13 mouse cellular contexts compared by ENCODE assay signal in the genomic region with DNA sequence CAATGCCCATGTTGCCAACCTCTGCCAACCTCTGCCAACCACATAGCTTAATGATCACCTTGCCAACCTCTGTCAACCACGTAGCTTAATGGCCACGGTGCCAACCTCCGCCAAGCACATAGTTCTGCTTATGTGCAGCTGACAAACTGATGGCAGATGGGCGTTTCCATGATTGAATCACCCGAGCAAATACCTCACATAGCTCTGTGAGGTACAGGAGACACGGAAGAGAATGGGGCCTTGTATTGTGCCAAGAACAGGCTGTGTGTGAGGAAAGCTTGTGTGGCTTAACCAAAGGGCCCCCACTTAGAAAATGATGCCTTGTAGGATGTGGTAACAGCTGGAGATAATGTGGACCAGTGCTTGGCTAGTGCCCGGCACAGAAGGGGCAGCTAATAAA.
A peak's percentile ranks its signal among the peaks of the same experiment; 100 is the strongest.
DNase-seq lines count a peak whose midpoint lies in the region; ATAC-seq lines count a peak whose summit lies in the region.
"Had no signal": no experiment of that assay in that cellular context is flagged by ENCODE, and none has a peak within 500 bp of the region (broad histone marks: within the 10 kb centered on the region; RNA-seq: fewer than 3 reads in every experiment).

No protein-coding gene starts in this region.

- no peak overlapping the region for H3K4me3 ChIP-seq in heart, embryonic 16.5 days (ENCODE audit: low read length)
- H3K4me3 ChIP-seq in neural tube, embryonic 13.5 days: no peak overlapping the region
- no peak overlapping the region for H3K4me3 ChIP-seq in neural tube, embryonic 15.5 days (replicated peaks)
- no peak overlapping the region for H3K4me3 ChIP-seq in stomach, embryonic 15.5 days (replicated peaks)
- H3K4me3 ChIP-seq: left cerebral cortex, adult 2 months; limb, embryonic 13.5 days; midbrain, embryonic 13.5 days had no signal

- H3K27ac ChIP-seq in heart, embryonic 16.5 days (ENCODE audit: low read length): no peak overlapping the region
- H3K27ac ChIP-seq in neural tube, embryonic 13.5 days (replicated peaks): peak overlapping the region; percentile 42; the same call in 1 of the 2 replicates
- no peak overlapping the region for H3K27ac ChIP-seq in neural tube, embryonic 15.5 days (replicated peaks)
- peak overlapping the region; percentile 37; the same call in 1 of the 2 replicates for H3K27ac ChIP-seq in stomach, embryonic 15.5 days
- H3K27ac ChIP-seq: left cerebral cortex, adult 2 months; limb, embryonic 13.5 days; midbrain, embryonic 13.5 days had no signal

- no peaks in the 10 kb centered on the region for H3K27me3 ChIP-seq in heart, embryonic 16.5 days (ENCODE audit: control insufficient read depth, insufficient read depth, low read length)
- no peaks in the 10 kb centered on the region for H3K27me3 ChIP-seq in neural tube, embryonic 13.5 days
- H3K27me3 ChIP-seq in neural tube, embryonic 15.5 days (replicated peaks): no peaks in the 10 kb centered on the region
- H3K27me3 ChIP-seq in stomach, embryonic 15.5 days (replicated peaks): no peaks in the 10 kb centered on the region
- H3K27me3 ChIP-seq: limb, embryonic 13.5 days; midbrain, embryonic 13.5 days had no signal

- H3K9ac ChIP-seq in heart, embryonic 16.5 days (ENCODE audit: low read length): no peak overlapping the region
- H3K9ac ChIP-seq in neural tube, embryonic 13.5 days: no peak overlapping the region
- H3K9ac ChIP-seq in neural tube, embryonic 15.5 days (replicated peaks): no peak overlapping the region
- no peak overlapping the region for H3K9ac ChIP-seq in stomach, embryonic 15.5 days
- H3K9ac ChIP-seq: limb, embryonic 13.5 days; midbrain, embryonic 13.5 days had no signal

- no peak for DNase-seq in heart, adult 11 months
- DNase-seq in adrenal gland, adult (ENCODE audit: inconsistent age in 2 of 2, low spot score in 1 of 2): no peak
- DNase-seq: cerebellum, adult 9-11 months; thymus, adult 2 months had no signal

- no peak overlapping the region for H3K4me2 ChIP-seq in heart, embryonic 16.5 days (ENCODE audit: low read depth, low read length)
- no peak overlapping the region for H3K4me2 ChIP-seq in neural tube, embryonic 13.5 days
- H3K4me2 ChIP-seq in neural tube, embryonic 15.5 days: no peak overlapping the region
- H3K4me2 ChIP-seq in stomach, embryonic 15.5 days: no peak overlapping the region
- H3K4me2 ChIP-seq: limb, embryonic 13.5 days; midbrain, embryonic 13.5 days had no signal

- H3K9me3 ChIP-seq in heart, embryonic 16.5 days (replicated peaks; ENCODE audit: control insufficient read depth, low read length): no peaks in the 10 kb centered on the region
- no peaks in the 10 kb centered on the region for H3K9me3 ChIP-seq in neural tube, embryonic 13.5 days
- no peaks in the 10 kb centered on the region for H3K9me3 ChIP-seq in neural tube, embryonic 15.5 days (replicated peaks)
- no peaks in the 10 kb centered on the region for H3K9me3 ChIP-seq in stomach, embryonic 15.5 days
- H3K9me3 ChIP-seq: limb, embryonic 13.5 days; midbrain, embryonic 13.5 days had no signal

- H3K4me1 ChIP-seq in heart, embryonic 16.5 days (ENCODE audit: control insufficient read depth, insufficient read depth, low read length): peaks cover 15% of the 10 kb centered on the region
- peaks cover 12% of the 10 kb centered on the region; the same call in 1 of the 2 replicates for H3K4me1 ChIP-seq in neural tube, embryonic 13.5 days (replicated peaks)
- peaks cover 8% of the 10 kb centered on the region; the same call in 1 of the 2 replicates for H3K4me1 ChIP-seq in neural tube, embryonic 15.5 days
- peaks cover 5% of the 10 kb centered on the region; the same call in 1 of the 2 replicates for H3K4me1 ChIP-seq in stomach, embryonic 15.5 days
- H3K4me1 ChIP-seq: limb, embryonic 13.5 days had no signal

- no peaks in the 10 kb centered on the region for H3K36me3 ChIP-seq in heart, embryonic 16.5 days (ENCODE audit: control insufficient read depth, insufficient read depth)
- no peaks in the 10 kb centered on the region for H3K36me3 ChIP-seq in neural tube, embryonic 13.5 days
- H3K36me3 ChIP-seq in neural tube, embryonic 15.5 days: no peaks in the 10 kb centered on the region
- H3K36me3 ChIP-seq in stomach, embryonic 15.5 days: no peaks in the 10 kb centered on the region
- H3K36me3 ChIP-seq: limb, embryonic 13.5 days; midbrain, embryonic 13.5 days had no signal

- 37% methylated on average over 7 of the region's 7 CpGs for WGBS in heart, embryonic 16.5 days
- 69% methylated on average over 7 of the region's 7 CpGs for WGBS in neural tube, embryonic 13.5 days
- 68% methylated on average over 7 of the region's 7 CpGs for WGBS in neural tube, embryonic 15.5 days
- 56% methylated on average over 7 of the region's 7 CpGs for WGBS in stomach, embryonic 15.5 days

- 0 out of 2 replicates have a peak, but pooled peaks have one; percentile 19 for ATAC-seq in heart, embryonic 16.5 days (replicated peaks; ENCODE audit: extremely low read depth, insufficient read depth, low FRiP score)
- no peak for ATAC-seq in neural tube, embryonic 13.5 days (ENCODE audit: low read depth)
- no peak for ATAC-seq in neural tube, embryonic 15.5 days (ENCODE audit: low FRiP score)
- peak; percentile 3; the same call in 1 of the 2 replicates for ATAC-seq in granulocyte monocyte progenitor cell, adult 5-6 weeks (replicated peaks; ENCODE audit: poor library complexity, severe bottlenecking)
- peak; percentile 37 for ATAC-seq in stomach, embryonic 15.5 days (ENCODE audit: insufficient read depth, low FRiP score, low read depth)
- no peak for ATAC-seq in inflammation-experienced regulatory T-cells, adult 6 months
- ATAC-seq: midbrain, embryonic 13.5 days had no signal

Comparison
In these comparisons a context has a peak if more than half of its experiments do, and no peak if none do; other contexts are left out.
1. H3K27ac ChIP-seq: peak in neural tube, embryonic 13.5 days (single experiment) and stomach, embryonic 15.5 days (single experiment); none in heart, embryonic 16.5 days (single experiment) and neural tube, embryonic 15.5 days (single experiment).
2. ATAC-seq: peak in heart, embryonic 16.5 days (single experiment), granulocyte monocyte progenitor cell, adult 5-6 weeks (single experiment) and stomach, embryonic 15.5 days (single experiment); none in neural tube, embryonic 13.5 days (single experiment), neural tube, embryonic 15.5 days (single experiment) and inflammation-experienced regulatory T-cells, adult 6 months (single experiment).